Mouse (Mus musculus): ENCODE results near the gene Prrt2. TPM values are rescaled to one million over a fixed set of nuclear protein-coding genes. Genes with fewer than 3 reads are reported as not detected.
A peak's percentile ranks its signal among the peaks of the same experiment; 100 is the strongest.

Gene Prrt2
- polyA plus RNA-seq, 1 experiment from 2014 or later = 0.47 TPM

DNA sequence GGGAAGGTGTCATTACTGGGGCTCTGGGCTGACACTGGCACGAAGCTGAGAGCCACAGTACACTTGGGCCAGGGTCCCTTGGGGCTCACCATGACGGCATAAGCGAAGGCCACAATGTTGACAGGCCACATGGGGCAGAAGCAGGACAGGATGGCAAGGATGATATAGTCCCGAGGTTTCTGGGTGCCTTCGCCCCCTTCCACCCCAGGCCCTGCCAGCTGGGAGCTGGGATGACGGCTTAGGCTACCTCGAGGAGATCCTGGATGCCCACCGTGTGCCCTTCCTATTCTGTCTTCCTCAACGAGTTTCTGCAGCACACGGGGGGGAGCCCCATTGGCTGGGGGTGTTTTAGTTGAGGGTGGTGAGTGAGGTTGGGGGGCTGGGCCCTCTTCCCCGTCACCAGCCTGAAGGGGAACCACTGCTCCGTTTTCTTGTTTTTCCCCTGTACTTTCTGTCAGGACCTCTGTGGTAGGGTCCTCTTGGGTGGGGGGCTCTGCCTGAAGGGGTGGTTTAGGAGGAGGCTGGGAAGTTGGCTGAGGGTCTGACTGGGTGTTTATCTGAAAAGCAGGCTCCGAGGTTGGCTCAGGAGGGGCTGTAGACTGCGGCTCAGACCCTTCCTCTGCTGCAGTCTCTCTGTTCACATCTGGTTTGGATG is 1.6 kb downstream of the Prrt2 start:
- H3K4me1 ChIP-seq (replicated peaks) = peaks cover 85% of the 10 kb centered on the region
- no peak overlapping the region for H3K4me3 ChIP-seq (replicated peaks)
- no peak overlapping the region for H3K9ac ChIP-seq
- no peak overlapping the region for H3K27ac ChIP-seq
- peak overlapping the region; percentile 99; the same call in 1 of the 2 replicates for H3K4me2 ChIP-seq
- peaks cover 42% of the 10 kb centered on the region for H3K36me3 ChIP-seq
- WGBS (ENCODE audit: insufficient replicate concordance) = 73% methylated on average over 14 of the region's 14 CpGs
- ATAC-seq (ENCODE audit: low read depth) (no peak), DNase-seq (no peak)
- no peaks in the 10 kb centered on the region for H3K9me3 ChIP-seq (replicated peaks)
- no peaks in the 10 kb centered on the region for H3K27me3 ChIP-seq

DNA sequence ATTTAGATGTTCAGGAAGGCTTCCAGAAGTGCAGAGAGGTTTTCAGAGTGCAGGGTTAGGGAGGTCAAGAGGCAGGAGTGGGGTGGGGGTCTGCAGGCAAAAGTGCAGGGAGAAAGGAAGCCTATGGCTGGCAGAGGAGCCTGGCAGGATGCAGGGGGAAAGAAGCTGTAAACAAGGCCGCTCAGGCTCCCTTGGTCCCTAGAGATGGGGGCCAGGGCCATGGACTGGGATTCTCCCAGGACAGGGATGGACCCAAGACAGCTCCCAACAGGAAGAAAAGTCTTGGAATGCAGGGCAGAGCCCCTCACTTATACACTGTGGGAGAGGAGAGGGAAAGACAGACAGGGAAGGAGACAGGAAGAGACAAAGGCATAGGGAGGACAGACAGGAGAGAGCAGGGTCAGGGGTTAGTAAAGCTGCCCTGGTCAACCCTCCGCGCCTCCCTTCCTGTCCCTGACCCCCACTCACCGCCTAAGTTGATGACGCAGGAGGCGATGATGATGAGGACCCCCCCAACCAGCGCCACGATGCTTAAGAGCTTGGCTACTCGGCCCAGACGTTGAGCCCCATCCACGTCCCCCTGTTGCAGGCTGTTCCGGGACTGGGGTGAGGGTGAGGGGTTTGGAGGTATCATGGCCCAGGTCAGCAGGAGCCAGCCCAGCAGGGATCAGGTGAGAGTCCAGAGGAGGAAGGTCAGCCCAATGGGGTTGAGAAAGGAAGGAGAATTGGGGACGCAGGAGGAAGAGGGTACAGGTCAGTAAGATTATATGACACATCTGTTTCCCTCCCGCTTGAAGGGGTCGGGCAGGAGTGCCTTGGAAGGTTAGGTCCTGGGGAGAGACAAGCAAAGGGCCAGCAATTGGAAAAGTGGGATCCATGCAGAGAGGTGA is 2.4 kb downstream of the Prrt2 start:
- Histone ChIP-seq H3K27me3 (no peaks in the 10 kb centered on the region), H3K4me3 (replicated peaks) (no peak overlapping the region), H3K9ac (peak overlapping the region; percentile 48; the same call in 1 of the 2 replicates), H3K27ac (peak overlapping the region; percentile 56), H3K4me2 (0 out of 2 replicates have a peak overlapping the region, but pooled peaks have one; percentile 19), H3K4me1 (replicated peaks) (peaks cover 85% of the 10 kb centered on the region), H3K36me3 (peaks cover 34% of the 10 kb centered on the region), H3K9me3 (replicated peaks) (no peaks in the 10 kb centered on the region)
- WGBS (ENCODE audit: insufficient replicate concordance) = 79% methylated on average over 15 of the region's 15 CpGs
- DNase-seq (no peak), ATAC-seq (ENCODE audit: low read depth) (no peak)

DNA sequence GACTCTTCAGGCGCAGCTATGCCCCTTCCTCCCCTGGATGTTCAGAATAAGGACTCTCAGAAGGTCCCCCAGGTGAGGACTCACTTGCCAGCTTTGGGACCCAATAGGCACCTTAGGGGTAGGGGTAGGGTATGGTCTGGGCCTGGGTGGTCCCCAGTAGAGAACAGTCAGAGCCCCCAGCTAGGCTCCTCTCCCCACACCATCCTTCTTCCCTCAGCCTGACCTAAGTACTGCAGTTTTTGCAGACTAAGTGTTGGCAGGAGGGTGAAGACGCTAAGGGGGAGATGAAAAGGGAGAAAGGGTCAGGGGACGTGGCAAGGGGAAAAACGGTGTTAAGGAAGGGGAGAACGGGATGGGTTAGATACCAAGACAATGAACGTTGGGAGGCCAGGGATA is 3.1 kb downstream of the Prrt2 start:
- Histone ChIP-seq H3K9ac (peak overlapping the region; percentile 48; the same call in 1 of the 2 replicates), H3K4me2 (0 out of 2 replicates have a peak overlapping the region, but pooled peaks have one; percentile 19), H3K36me3 (peaks cover 34% of the 10 kb centered on the region), H3K4me1 (replicated peaks) (peaks cover 85% of the 10 kb centered on the region), H3K4me3 (replicated peaks) (no peak overlapping the region), H3K27ac (peak overlapping the region; percentile 56), H3K27me3 (no peaks in the 10 kb centered on the region), H3K9me3 (replicated peaks) (no peaks in the 10 kb centered on the region)
- WGBS (ENCODE audit: insufficient replicate concordance) = 57% methylated on average over 6 of the region's 6 CpGs
- no peak for ATAC-seq (ENCODE audit: low read depth)
- no peak for DNase-seq

DNA sequence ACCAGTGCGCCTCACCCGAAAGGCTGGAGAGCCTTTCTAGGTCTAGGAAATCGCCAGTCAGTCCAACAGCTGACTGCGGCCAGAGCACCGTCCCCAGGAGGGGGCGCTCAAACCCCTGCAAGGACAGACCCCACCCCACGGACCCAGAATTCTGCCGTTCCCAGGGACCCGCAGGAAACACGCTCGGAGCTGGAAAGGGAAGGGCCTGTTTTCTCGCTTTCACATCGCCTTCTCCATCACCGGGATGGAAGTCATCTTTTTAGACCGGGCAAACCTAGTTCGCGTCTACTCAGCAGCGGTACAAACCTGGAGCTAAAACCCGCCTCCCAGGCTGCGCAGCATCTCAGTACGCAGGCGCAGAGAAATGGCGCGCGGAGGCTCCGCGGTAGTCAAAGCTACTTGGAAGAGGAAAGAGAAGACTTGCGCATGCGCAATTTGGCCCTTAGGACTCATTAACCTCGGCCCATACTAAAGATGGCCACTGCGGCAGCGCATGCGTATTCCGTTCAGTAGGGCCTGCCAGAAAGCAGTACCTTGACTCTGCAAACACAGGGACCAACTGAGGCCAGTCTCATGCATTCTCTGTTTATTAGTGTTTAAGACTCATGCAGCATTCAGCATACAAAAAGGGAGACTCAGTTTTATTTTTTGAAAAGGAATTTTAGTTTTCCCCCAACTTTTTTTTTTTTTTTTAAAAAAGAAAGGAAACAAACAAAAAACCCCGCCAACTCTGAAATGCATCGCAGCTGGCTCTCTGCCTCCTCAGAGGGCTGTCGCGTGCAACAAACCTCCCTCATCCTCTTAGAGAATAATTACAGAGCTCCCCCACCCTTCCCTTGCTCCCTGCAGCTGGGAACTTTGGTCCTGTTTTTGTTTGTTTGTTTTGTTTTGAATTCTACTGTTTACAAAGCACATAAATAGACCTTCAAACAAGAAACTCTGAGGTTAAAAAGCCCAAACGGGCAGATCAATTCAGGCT is 3.8 kb downstream of the Prrt2 start, which contains the start of gene Pagr1a:
Gene Pagr1a, minus strand, starts transcription at position 382 of the 979 bp plus-strand sequence.
- WGBS (ENCODE audit: insufficient replicate concordance) = 5% methylated on average over 39 of the region's 39 CpGs
- Histone ChIP-seq H3K27ac (peak within 1 kb of the TSS; percentile 93), H3K4me2 (peak within 1 kb of the TSS; percentile 95), H3K27me3 (no peaks in the 10 kb centered on the region), H3K9me3 (replicated peaks) (no peaks in the 10 kb centered on the region), H3K4me3 (replicated peaks) (peak within 1 kb of the TSS; percentile 86), H3K4me1 (replicated peaks) (peaks cover 84% of the 10 kb centered on the region), H3K9ac (peak within 1 kb of the TSS; percentile 94), H3K36me3 (peaks cover 32% of the 10 kb centered on the region)
- DNase-seq (peak; percentile 97), ATAC-seq (ENCODE audit: low read depth) (peak; percentile 81)

DNA sequence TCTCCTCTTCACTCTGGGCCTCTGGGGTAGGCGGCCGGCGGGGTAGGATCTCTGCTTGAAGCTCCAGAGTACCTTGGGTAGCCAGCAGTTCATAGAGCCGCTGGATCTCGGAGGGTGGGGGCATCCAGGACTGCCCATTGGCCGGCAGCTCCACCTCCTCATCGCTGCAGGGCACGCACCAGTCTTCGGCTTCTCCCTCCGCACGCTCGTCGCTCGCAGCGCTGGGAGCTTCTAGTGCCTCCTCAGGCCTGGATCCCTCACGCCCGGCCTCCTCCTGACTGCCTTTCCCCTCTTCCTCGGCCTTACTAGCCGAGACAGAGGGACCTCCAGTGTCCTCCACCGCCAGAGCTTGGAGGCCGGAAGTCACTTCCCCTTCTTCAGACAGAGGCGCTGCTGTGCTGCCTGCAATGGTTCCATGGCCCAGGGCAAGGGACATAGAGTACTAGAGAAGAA is 4.5 kb downstream of the Prrt2 start:
- H3K4me3 ChIP-seq (replicated peaks) = peak overlapping the region; percentile 86
- H3K9ac ChIP-seq = peak overlapping the region; percentile 94
- DNase-seq (peak; percentile 66), ATAC-seq (ENCODE audit: low read depth) (peak; percentile 69)
- H3K4me1 ChIP-seq (replicated peaks) = peaks cover 83% of the 10 kb centered on the region
- H3K36me3 ChIP-seq = peaks cover 24% of the 10 kb centered on the region
- H3K4me2 ChIP-seq = peak overlapping the region; percentile 95
- 0% methylated on average over 22 of the region's 22 CpGs for WGBS (ENCODE audit: insufficient replicate concordance)
- H3K27me3 ChIP-seq = no peaks in the 10 kb centered on the region
- H3K9me3 ChIP-seq (replicated peaks) = no peaks in the 10 kb centered on the region
- H3K27ac ChIP-seq = peak overlapping the region; percentile 93

DNA sequence TGATC is 4.7 kb downstream of the Prrt2 start, which contains the start of gene Pagr1b:
Gene Pagr1b, minus strand, starts transcription at position 4 of the 5 bp plus-strand sequence.
- Histone ChIP-seq H3K27ac (peak within 1 kb of the TSS; percentile 93), H3K27me3 (no peaks in the 10 kb centered on the region), H3K4me3 (replicated peaks) (peak within 1 kb of the TSS; percentile 86), H3K9me3 (replicated peaks) (no peaks in the 10 kb centered on the region), H3K36me3 (peaks cover 24% of the 10 kb centered on the region), H3K9ac (peak within 1 kb of the TSS; percentile 94), H3K4me1 (replicated peaks) (peaks cover 83% of the 10 kb centered on the region), H3K4me2 (peak within 1 kb of the TSS; percentile 95)
- DNase-seq = no peak
- ATAC-seq (ENCODE audit: low read depth) = no peak

DNA sequence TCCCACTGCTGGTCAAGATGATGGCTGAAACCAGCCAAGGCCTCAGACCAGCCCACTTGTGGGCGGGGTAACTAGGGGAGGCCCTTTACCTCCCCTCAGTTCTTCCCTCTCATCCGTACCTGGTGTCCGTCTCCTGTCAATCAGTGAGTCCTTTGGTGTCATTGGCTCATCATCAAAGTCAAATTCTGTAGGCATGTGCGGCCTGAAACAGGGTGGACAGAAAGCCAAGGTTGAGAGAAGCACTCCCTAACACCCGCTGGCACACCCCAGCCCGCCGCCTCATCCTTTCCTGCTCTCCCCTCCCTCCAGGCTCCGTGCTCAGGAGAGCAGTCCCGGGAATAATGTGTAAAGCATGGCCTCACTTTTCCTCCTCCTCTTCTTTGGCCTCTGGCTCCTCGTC is 4.9 kb downstream of the Prrt2 start:
- DNase-seq (peak; percentile 66), ATAC-seq (ENCODE audit: low read depth) (peak; percentile 52)
- Histone ChIP-seq H3K27me3 (no peaks in the 10 kb centered on the region), H3K9ac (peak overlapping the region; percentile 94), H3K9me3 (replicated peaks) (no peaks in the 10 kb centered on the region), H3K36me3 (peaks cover 24% of the 10 kb centered on the region), H3K4me3 (replicated peaks) (peak overlapping the region; percentile 86), H3K4me1 (replicated peaks) (peaks cover 82% of the 10 kb centered on the region), H3K4me2 (peak overlapping the region; percentile 95), H3K27ac (peak overlapping the region; percentile 93)
- WGBS (ENCODE audit: insufficient replicate concordance) = 3% methylated on average over 10 of the region's 10 CpGs

DNA sequence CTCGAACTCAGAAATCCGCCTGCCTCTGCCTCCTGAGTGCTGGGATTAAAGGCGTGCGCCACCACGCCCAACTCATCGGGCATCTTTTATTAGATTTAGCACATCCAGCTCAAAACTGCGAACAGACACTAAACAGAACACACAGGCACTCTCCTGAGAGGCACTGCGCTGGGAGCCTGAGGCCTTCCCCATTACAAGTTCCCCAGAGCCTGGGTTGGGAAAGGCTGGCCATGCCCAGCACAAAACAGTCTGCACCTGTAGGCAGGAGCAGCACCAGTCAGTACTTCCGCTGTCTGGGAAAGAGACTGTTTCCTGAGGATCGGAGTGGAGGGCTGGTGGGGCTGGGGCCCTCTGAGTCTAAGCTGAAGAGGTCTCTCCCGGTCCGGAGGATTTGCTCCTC is 6.0 kb downstream of the Prrt2 start:
- H3K27me3 ChIP-seq = no peaks in the 10 kb centered on the region
- 86% methylated on average over 12 of the region's 12 CpGs for whole genome bisulfite sequencing (ENCODE audit: insufficient replicate concordance)
- peaks cover 81% of the 10 kb centered on the region for H3K4me1 ChIP-seq (replicated peaks)
- H3K27ac ChIP-seq = peak overlapping the region; percentile 93
- no peak for ATAC-seq (ENCODE audit: low read depth)
- peak overlapping the region; percentile 94 for H3K9ac ChIP-seq
- no peaks in the 10 kb centered on the region for H3K9me3 ChIP-seq (replicated peaks)
- peak overlapping the region; percentile 95 for H3K4me2 ChIP-seq
- peak overlapping the region; percentile 86; the same call in 1 of the 2 replicates for H3K4me3 ChIP-seq (replicated peaks)
- DNase-seq = no peak
- peaks cover 24% of the 10 kb centered on the region for H3K36me3 ChIP-seq

DNA sequence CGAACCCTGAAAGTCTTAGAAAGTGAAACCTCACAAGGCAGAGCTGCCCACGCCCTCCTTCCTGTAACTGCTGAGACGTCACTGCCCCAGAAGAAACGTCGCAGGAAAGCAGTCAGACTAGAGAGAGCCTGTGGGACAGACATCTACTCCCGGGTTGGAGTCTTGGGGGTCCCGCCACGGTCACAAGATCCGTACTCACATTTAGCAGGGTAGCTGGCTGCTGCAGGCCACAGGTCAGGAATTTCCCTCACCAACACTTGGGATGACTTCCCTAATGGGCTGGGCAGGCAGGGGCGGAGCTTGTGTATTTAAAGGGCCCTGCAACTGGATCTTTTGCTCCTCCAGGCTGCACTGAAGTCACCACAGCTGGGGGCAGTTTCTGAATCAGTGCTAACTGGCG is 6.7 kb downstream of the Prrt2 start, which contains the start of gene Mvp:
Gene Mvp, minus strand, starts transcription at position 302 of the 400 bp plus-strand sequence.
- Histone ChIP-seq H3K27ac (peak within 1 kb of the TSS; percentile 93), H3K4me3 (replicated peaks) (peak within 1 kb of the TSS; percentile 86), H3K9me3 (replicated peaks) (no peaks in the 10 kb centered on the region), H3K36me3 (peaks cover 24% of the 10 kb centered on the region), H3K9ac (peak within 1 kb of the TSS; percentile 94), H3K4me1 (replicated peaks) (peaks cover 85% of the 10 kb centered on the region), H3K4me2 (peak within 1 kb of the TSS; percentile 95), H3K27me3 (no peaks in the 10 kb centered on the region)
- 24% methylated on average over 11 of the region's 11 CpGs for WGBS (ENCODE audit: insufficient replicate concordance)
- ATAC-seq (ENCODE audit: low read depth) (no peak), DNase-seq (peak; percentile 48)

DNA sequence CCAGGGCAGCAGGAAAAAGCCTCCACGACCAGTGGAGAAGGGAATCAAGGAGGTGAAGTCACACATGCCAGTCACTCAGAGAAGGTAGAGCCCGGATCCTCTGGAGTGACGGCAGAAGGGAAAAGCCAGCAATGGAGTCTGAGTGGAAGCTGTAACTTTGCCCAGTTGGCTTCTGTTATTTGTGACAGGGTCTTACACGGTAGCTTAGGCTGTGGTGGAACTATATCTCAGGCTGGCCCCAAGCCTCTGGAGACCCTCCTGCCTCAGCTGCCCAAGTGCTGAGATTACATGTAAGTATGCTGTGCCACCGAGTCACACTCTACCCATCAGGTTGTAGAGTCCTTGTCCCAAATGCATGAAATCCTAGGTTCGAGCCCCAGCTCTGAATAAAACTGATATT is 7.6 kb downstream of the Prrt2 start:
- H3K36me3 ChIP-seq = peaks cover 24% of the 10 kb centered on the region
- H3K4me1 ChIP-seq (replicated peaks) = peaks cover 86% of the 10 kb centered on the region
- H3K4me2 ChIP-seq = peak overlapping the region; percentile 95
- no peaks in the 10 kb centered on the region for H3K27me3 ChIP-seq
- DNase-seq (no peak), ATAC-seq (ENCODE audit: low read depth) (no peak)
- H3K9me3 ChIP-seq (replicated peaks) = no peaks in the 10 kb centered on the region
- no peak overlapping the region for H3K27ac ChIP-seq
- H3K4me3 ChIP-seq (replicated peaks) = peak overlapping the region; percentile 86; the same call in 1 of the 2 replicates
- H3K9ac ChIP-seq = peak overlapping the region; percentile 73; the same call in 1 of the 2 replicates
- 81% methylated on average over 6 of the region's 6 CpGs for WGBS (ENCODE audit: insufficient replicate concordance)

DNA sequence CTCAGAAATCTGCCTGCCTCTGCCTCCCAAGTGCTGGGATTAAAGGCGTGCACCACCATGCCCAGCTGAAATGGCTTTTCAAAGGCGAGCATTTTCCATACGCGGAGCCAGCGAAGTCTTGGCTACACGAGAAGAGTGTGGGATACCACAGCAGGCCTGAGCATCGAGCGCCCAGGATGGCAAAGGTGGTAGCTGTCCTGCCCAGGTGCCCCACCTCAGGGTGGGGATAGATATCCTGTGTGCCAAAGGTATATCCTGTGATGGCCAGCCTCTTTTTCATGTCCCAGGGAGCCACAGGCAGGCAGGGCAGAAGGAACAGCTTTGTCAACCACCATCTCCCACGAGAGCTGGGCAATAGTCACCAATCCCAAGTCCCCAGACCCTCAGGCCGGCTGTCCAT is 8.2 kb downstream of the Prrt2 start:
- Histone ChIP-seq H3K4me3 (replicated peaks) (no peak overlapping the region), H3K4me1 (replicated peaks) (peaks cover 86% of the 10 kb centered on the region), H3K9ac (no peak overlapping the region), H3K27me3 (no peaks in the 10 kb centered on the region), H3K9me3 (replicated peaks) (no peaks in the 10 kb centered on the region), H3K36me3 (peaks cover 24% of the 10 kb centered on the region), H3K27ac (no peak overlapping the region), H3K4me2 (no peak overlapping the region)
- WGBS (ENCODE audit: insufficient replicate concordance) = 89% methylated on average over 10 of the region's 10 CpGs
- ATAC-seq (ENCODE audit: low read depth) = no peak
- no peak for DNase-seq

All from liver, embryonic 13.5 days (tissue).